Mouse (Mus musculus): ENCODE results near the gene Cgref1. TPM values are rescaled to one million over a fixed set of nuclear protein-coding genes. Genes with fewer than 3 reads are reported as not detected.
A peak's percentile ranks its signal among the peaks of the same experiment; 100 is the strongest.

Gene Cgref1
- total RNA-seq, 2 experiments from 2014 or later, result 9.5 to 10.0 TPM

GRCm38 (mm10) chr5:30917891-30918670 lies 27.3 kb downstream of the Cgref1 start:
- no peak for DNase-seq (ENCODE audit: low spot score in 2 of 2)

- peak in 1 of 2 experiments; percentile 30 for DNase-seq (ENCODE audit: low spot score in 2 of 2)
Observed at GRCm38 (mm10) chr5:30917348-30917747, 28.0 kb downstream of the Cgref1 start.

- no peak for DNase-seq (ENCODE audit: low spot score in 2 of 2)
Observed at GRCm38 (mm10) chr5:30916841-30917240, 28.6 kb downstream of the Cgref1 start.

- DNase-seq (ENCODE audit: low spot score in 2 of 2), result peak in 1 of 2 experiments; percentile 81
Observed at GRCm38 (mm10) chr5:30915974-30916433, 29.4 kb downstream of the Cgref1 start.

GRCm38 (mm10) chr5:30915456-30915855 lies 29.9 kb downstream of the Cgref1 start:
- no peak for DNase-seq (ENCODE audit: low spot score in 2 of 2)

- no peak for DNase-seq (ENCODE audit: low spot score in 2 of 2)
Observed at GRCm38 (mm10) chr5:30914849-30915248, 30.5 kb downstream of the Cgref1 start.

GRCm38 (mm10) chr5:30914101-30914635 lies 31.2 kb downstream of the Cgref1 start:
- no peak for DNase-seq (ENCODE audit: low spot score in 2 of 2)

GRCm38 (mm10) chr5:30913060-30913841 lies 32.1 kb downstream of the Cgref1 start, which contains the start of gene Emilin1:
Emilin1 (plus strand) TSS chr5:30913402.
- peak; percentile 67 to 83 for DNase-seq (ENCODE audit: low spot score in 2 of 2)

GRCm38 (mm10) chr5:30912156-30912555 lies 33.2 kb downstream of the Cgref1 start:
- peak in 1 of 2 experiments; percentile 63 for DNase-seq (ENCODE audit: low spot score in 2 of 2)

- no peak for DNase-seq (ENCODE audit: low spot score in 2 of 2)
Observed at GRCm38 (mm10) chr5:30910481-30910880, 34.9 kb downstream of the Cgref1 start.

- DNase-seq (ENCODE audit: low spot score in 2 of 2), result no peak
Observed at GRCm38 (mm10) chr5:30909863-30910262, 35.5 kb downstream of the Cgref1 start.

- no peak for DNase-seq (ENCODE audit: low spot score in 2 of 2)
Observed at GRCm38 (mm10) chr5:30909300-30909659, 36.1 kb downstream of the Cgref1 start.

GRCm38 (mm10) chr5:30908426-30909299 lies 36.7 kb downstream of the Cgref1 start:
- DNase-seq (ENCODE audit: low spot score in 2 of 2), result peak in 1 of 2 experiments; percentile 40

GRCm38 (mm10) chr5:30907413-30908059 lies 37.9 kb downstream of the Cgref1 start, which contains the start of gene Ost4:
Ost4 (minus strand) TSS chr5:30907788.
- DNase-seq (ENCODE audit: low spot score in 2 of 2), result peak; percentile 97 to 98

- DNase-seq (ENCODE audit: low spot score in 2 of 2), result no peak
Observed at GRCm38 (mm10) chr5:30901860-30902259, 43.5 kb downstream of the Cgref1 start.

- no peak for DNase-seq (ENCODE audit: low spot score in 2 of 2)
Observed at GRCm38 (mm10) chr5:30890375-30890774, 55.0 kb downstream of the Cgref1 start.

GRCm38 (mm10) chr5:30889088-30889754 lies 56.2 kb downstream of the Cgref1 start:
- no peak for DNase-seq (ENCODE audit: low spot score in 2 of 2)

GRCm38 (mm10) chr5:30888337-30889087 lies 56.9 kb downstream of the Cgref1 start, which contains the start of gene Agbl5:
Agbl5 (plus strand) TSS chr5:30888694.
- DNase-seq (ENCODE audit: low spot score in 2 of 2), result peak; percentile 81 to 92

GRCm38 (mm10) chr5:30887858-30888336 lies 57.5 kb downstream of the Cgref1 start:
- peak; percentile 71 to 89 for DNase-seq (ENCODE audit: low spot score in 2 of 2)

All from gastrocnemius, postnatal 4 days (tissue).